Mouse (Mus musculus) neural tube, embryonic 13.5 days (tissue): ENCODE measurements at regions not wholly inside any gene's neighbourhood (a gene's known extent, or its start where the extent isn't known, plus 50 kb on each side); places are given as distances from the start of the nearest gene placed in this dataset.

ENCODE experiments used
- ATAC-seq: fragments of 200-750 bp; cut with Nextera tagmentation; 2 replicates; pipeline ENCODE4 v1.8.0; 2017; ENCODE audit warnings: low read depth, mild to moderate bottlenecking, moderate TSS enrichment, moderate library complexity
- H3K27ac ChIP-seq: fragments of 300-500 bp; sonication (generic); replicated peaks from 2 replicates; pipeline ENCODE4 v1.5.1; 2015; ENCODE audit warnings: moderate library complexity, mild to moderate bottlenecking, inconsistent platforms
- H3K27me3 ChIP-seq: fragments of 300-500 bp; sonication (generic); 2 replicates; pipeline ENCODE4 v1.6.1; 2015; ENCODE audit warnings: mild to moderate bottlenecking, inconsistent platforms
- H3K36me3 ChIP-seq: fragments of 300-500 bp; sonication (generic); 2 replicates; pipeline ENCODE4 v1.6.1; 2015; ENCODE audit warnings: mild to moderate bottlenecking, inconsistent platforms
- H3K4me1 ChIP-seq: fragments of 300-500 bp; sonication (generic); replicated peaks from 2 replicates; pipeline ENCODE4 v1.6.1; 2015; ENCODE audit warnings: inconsistent platforms
- H3K4me2 ChIP-seq: fragments of 300-500 bp; sonication (generic); 2 replicates; pipeline ENCODE4 v1.6.1; 2015; ENCODE audit warnings: inconsistent platforms, mild to moderate bottlenecking, moderate library complexity
- H3K4me3 ChIP-seq: fragments of 300-500 bp; sonication (generic); 2 replicates; pipeline ENCODE4 v1.5.1; 2015; ENCODE audit warnings: mild to moderate bottlenecking, inconsistent platforms
- H3K9ac ChIP-seq: fragments of 300-500 bp; sonication (generic); 2 replicates; pipeline ENCODE4 v1.6.1; 2015; ENCODE audit warnings: moderate library complexity, mild to moderate bottlenecking, inconsistent platforms
- H3K9me3 ChIP-seq: fragments of 300-500 bp; sonication (generic); 2 replicates; pipeline ENCODE4 v1.6.1; 2016; ENCODE audit warnings: inconsistent platforms
- WGBS: fragments of 180-500 bp; shearing (Covaris S2); methylation state at CpG from one replicate; pipeline ENCODE4 v1.1.7; 2015; 5-methylcytosine and 5-hydroxymethylcytosine counted together

DNA sequence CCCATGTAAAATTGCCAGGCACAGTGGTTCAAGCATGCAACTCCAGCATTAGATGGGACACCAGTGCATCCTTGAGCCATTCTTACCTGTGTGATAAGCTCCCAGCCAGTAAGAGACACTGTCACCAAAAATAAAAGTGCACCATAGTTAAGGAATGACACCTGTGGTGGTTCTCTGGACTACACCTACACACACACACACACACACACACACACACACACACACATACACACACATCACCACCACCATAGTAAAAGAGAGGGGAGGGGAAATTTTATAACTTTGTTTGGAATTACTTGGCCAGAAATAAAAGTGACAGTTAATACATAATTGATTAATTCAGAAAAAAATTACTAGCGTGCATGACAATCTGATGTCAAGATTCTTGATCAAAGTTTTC, 175.1 kb upstream of the Gm11232 start:
- 58% methylated on average over 1 of the region's 1 CpGs for WGBS
- ATAC-seq = no peak
- Histone ChIP-seq H3K36me3 (no peaks in the 10 kb centered on the region), H3K4me2 (no peak overlapping the region), H3K9ac (no peak overlapping the region), H3K27ac (no peak overlapping the region), H3K4me1 (0 out of 2 replicates have a peak, but pooled peaks cover 5% of the 10 kb centered on the region), H3K4me3 (no peak overlapping the region), H3K9me3 (no peaks in the 10 kb centered on the region), H3K27me3 (no peaks in the 10 kb centered on the region)

- WGBS = 81% methylated on average over 1 of the region's 1 CpGs
- Histone ChIP-seq H3K36me3 (no peaks in the 10 kb centered on the region), H3K9ac (no peak overlapping the region), H3K9me3 (no peaks in the 10 kb centered on the region), H3K4me1 (no peaks in the 10 kb centered on the region), H3K4me2 (no peak overlapping the region), H3K27ac (no peak overlapping the region), H3K27me3 (no peaks in the 10 kb centered on the region), H3K4me3 (no peak overlapping the region)
- ATAC-seq = no peak
Observed at GRCm38 (mm10) chr4:71911551-71911950, 153.8 kb upstream of the Gm11232 start.

DNA sequence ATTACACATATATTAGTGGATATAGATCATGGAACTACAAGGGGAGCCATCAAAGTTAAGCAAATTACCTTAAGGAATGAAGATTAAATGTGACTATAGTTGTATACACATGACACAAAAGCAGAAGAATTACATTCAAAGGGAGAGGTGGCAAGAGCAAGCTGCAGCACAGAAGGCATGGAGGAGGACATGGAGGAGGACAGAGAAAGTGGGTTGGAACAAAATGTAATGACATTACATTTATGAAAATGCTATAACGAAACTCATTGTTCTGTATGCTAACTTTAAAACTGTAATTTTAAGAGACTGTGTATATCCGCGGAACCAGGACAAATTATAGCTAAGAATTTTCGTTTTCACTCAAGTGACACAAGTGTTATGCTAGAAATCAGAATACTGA, 117.9 kb upstream of the Gm11232 start:
- H3K36me3 ChIP-seq = no peaks in the 10 kb centered on the region
- no peak for ATAC-seq
- WGBS = 90% methylated on average over 4 of the region's 4 CpGs
- H3K4me2 ChIP-seq = no peak overlapping the region
- H3K4me1 ChIP-seq = no peaks in the 10 kb centered on the region
- no peak overlapping the region for H3K4me3 ChIP-seq
- no peaks in the 10 kb centered on the region for H3K27me3 ChIP-seq
- no peaks in the 10 kb centered on the region for H3K9me3 ChIP-seq
- H3K27ac ChIP-seq = no peak overlapping the region
- H3K9ac ChIP-seq = no peak overlapping the region

DNA sequence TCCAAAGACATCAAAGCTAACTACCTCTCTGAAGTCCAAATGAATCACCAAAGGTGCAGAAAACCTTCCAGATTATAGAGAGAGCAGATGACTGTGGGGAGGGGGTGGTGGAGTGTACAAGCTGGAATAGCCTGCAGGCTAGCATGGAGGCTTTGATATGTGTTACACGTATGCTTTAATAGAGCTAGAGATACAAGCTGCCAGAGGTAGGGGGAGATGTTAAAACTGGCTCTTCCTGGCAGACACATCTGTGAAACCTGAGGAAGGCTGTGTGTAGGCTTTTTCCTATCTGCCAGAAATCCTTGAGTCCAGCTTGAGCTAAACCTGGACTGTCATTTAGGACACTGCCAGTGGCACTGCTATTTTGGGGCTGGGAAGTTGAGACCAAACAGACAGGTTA, 109.2 kb upstream of the Gm11232 start:
- Histone ChIP-seq H3K4me3 (no peak overlapping the region), H3K4me2 (no peak overlapping the region), H3K4me1 (no peaks in the 10 kb centered on the region), H3K27ac (no peak overlapping the region), H3K9ac (no peak overlapping the region), H3K9me3 (no peaks in the 10 kb centered on the region), H3K36me3 (no peaks in the 10 kb centered on the region), H3K27me3 (no peaks in the 10 kb centered on the region)
- ATAC-seq = no peak
- 65% methylated on average over 1 of the region's 1 CpGs for WGBS

GRCm38 (mm10) chr4:71841833-71842232, 84.1 kb upstream of the Gm11232 start:
- no peak for ATAC-seq
- Histone ChIP-seq H3K27me3 (peaks cover 23% of the 10 kb centered on the region), H3K4me1 (peaks cover 27% of the 10 kb centered on the region), H3K4me3 (no peak overlapping the region), H3K27ac (no peak overlapping the region), H3K4me2 (no peak overlapping the region), H3K36me3 (no peaks in the 10 kb centered on the region), H3K9ac (no peak overlapping the region), H3K9me3 (no peaks in the 10 kb centered on the region)
- WGBS = 60% methylated on average over 3 of the region's 3 CpGs

GRCm38 (mm10) chr4:71840774-71841146, 83.0 kb upstream of the Gm11232 start:
- H3K4me1 ChIP-seq = peaks cover 27% of the 10 kb centered on the region
- peak; percentile 81 for ATAC-seq
- H3K9ac ChIP-seq = no peak overlapping the region
- WGBS = 56% methylated on average over 1 of the region's 1 CpGs
- no peak overlapping the region for H3K4me3 ChIP-seq
- no peaks in the 10 kb centered on the region for H3K9me3 ChIP-seq
- peaks cover 24% of the 10 kb centered on the region for H3K27me3 ChIP-seq
- H3K27ac ChIP-seq = no peak overlapping the region
- no peaks in the 10 kb centered on the region for H3K36me3 ChIP-seq
- no peak overlapping the region for H3K4me2 ChIP-seq

- Histone ChIP-seq H3K9ac (no peak overlapping the region), H3K4me3 (no peak overlapping the region), H3K4me2 (no peak overlapping the region), H3K4me1 (peaks cover 27% of the 10 kb centered on the region), H3K9me3 (no peaks in the 10 kb centered on the region), H3K36me3 (no peaks in the 10 kb centered on the region), H3K27me3 (peaks cover 24% of the 10 kb centered on the region), H3K27ac (0 out of 2 replicates have a peak overlapping the region, but pooled peaks have one; percentile 15)
- peak; percentile 97 for ATAC-seq
- WGBS = 25% methylated on average over 5 of the region's 5 CpGs
Observed at GRCm38 (mm10) chr4:71839803-71840773, 82.3 kb upstream of the Gm11232 start.

GRCm38 (mm10) chr4:71839134-71839802, 81.5 kb upstream of the Gm11232 start:
- ATAC-seq = no peak
- no peaks in the 10 kb centered on the region for H3K36me3 ChIP-seq
- H3K27me3 ChIP-seq = peaks cover 24% of the 10 kb centered on the region
- no peaks in the 10 kb centered on the region for H3K9me3 ChIP-seq
- H3K4me2 ChIP-seq = no peak overlapping the region
- 63% methylated on average over 3 of the region's 3 CpGs for WGBS
- no peak overlapping the region for H3K27ac ChIP-seq
- no peak overlapping the region for H3K4me3 ChIP-seq
- peaks cover 27% of the 10 kb centered on the region for H3K4me1 ChIP-seq
- no peak overlapping the region for H3K9ac ChIP-seq

- Histone ChIP-seq H3K9ac (no peak overlapping the region), H3K4me3 (no peak overlapping the region), H3K27ac (no peak overlapping the region), H3K9me3 (no peaks in the 10 kb centered on the region), H3K4me1 (peaks cover 20% of the 10 kb centered on the region), H3K27me3 (peaks cover 18% of the 10 kb centered on the region), H3K4me2 (no peak overlapping the region), H3K36me3 (no peaks in the 10 kb centered on the region)
- ATAC-seq = no peak
- WGBS = 88% methylated on average over 1 of the region's 1 CpGs
Observed at GRCm38 (mm10) chr4:71835737-71836136, 78.0 kb upstream of the Gm11232 start.

DNA sequence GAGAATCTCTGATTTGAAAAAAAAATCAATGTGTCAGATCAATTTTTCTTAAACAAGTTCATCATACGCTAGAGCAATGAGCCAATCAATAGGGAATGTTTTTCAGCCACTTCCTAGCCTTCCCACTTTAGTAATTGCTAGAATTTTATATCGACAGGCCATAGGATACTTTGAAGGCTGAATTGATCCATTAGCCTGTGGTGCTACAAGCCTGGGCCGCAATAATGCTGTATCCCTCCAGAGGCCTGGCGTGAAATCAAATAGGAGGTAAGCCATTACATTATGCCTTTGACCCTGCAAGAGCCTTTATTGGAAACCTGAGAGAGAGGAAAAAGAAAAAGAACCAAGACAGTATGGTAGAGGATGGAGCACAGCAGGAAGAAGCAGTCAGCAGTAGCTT, 53.7 kb upstream of the Gm11232 start:
- Histone ChIP-seq H3K4me1 (0 out of 2 replicates have a peak, but pooled peaks cover 8% of the 10 kb centered on the region), H3K27me3 (no peaks in the 10 kb centered on the region), H3K4me2 (no peak overlapping the region), H3K36me3 (no peaks in the 10 kb centered on the region), H3K9me3 (no peaks in the 10 kb centered on the region), H3K27ac (no peak overlapping the region), H3K4me3 (no peak overlapping the region), H3K9ac (no peak overlapping the region)
- no peak for ATAC-seq
- WGBS = 70% methylated on average over 4 of the region's 4 CpGs

DNA sequence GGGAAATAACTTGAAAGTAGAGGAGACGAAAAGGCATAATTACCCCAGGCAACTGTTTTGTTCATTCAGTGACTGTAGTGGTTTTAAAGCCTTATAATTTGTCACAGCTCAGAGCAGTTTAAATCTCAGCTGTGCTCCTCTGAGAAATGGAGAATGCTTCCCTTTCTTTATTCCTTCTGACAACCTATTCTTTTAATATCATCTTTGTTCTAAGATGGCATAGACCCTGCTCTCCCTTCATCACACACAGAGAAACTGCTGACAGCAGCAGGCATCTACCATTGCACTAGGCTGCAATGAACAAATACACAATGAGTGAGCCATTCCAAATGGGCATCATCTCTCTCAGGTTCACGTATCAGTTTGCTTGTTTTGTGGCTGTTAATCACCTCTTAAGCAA, 50.5 kb upstream of the Gm11232 start:
- Histone ChIP-seq H3K9ac (no peak overlapping the region), H3K4me2 (no peak overlapping the region), H3K4me3 (no peak overlapping the region), H3K4me1 (0 out of 2 replicates have a peak, but pooled peaks cover 8% of the 10 kb centered on the region), H3K36me3 (no peaks in the 10 kb centered on the region), H3K27ac (no peak overlapping the region), H3K9me3 (no peaks in the 10 kb centered on the region), H3K27me3 (no peaks in the 10 kb centered on the region)
- ATAC-seq = no peak
- 23% methylated on average over 2 of the region's 2 CpGs for WGBS
